Mouse (Mus musculus) kidney, embryonic 14.5 days (tissue): ENCODE results near the gene Pdgfc. TPM values are rescaled to one million over a fixed set of nuclear protein-coding genes. Genes with fewer than 3 reads are reported as not detected.
"Not testable (repeated sequence)": the region's sequence is repeated elsewhere in the genome, so short reads cannot be mapped to it uniquely, and the experiment has no call there.

Experiments
- ATAC-seq: fragments of 200-750 bp; cut with Nextera tagmentation; 2 replicates; pipeline ENCODE4 v1.8.0; 2017; ENCODE audit warnings: moderate number of reproducible peaks, mild to moderate bottlenecking, moderate TSS enrichment, moderate library complexity; ENCODE audit not compliant: low FRiP score, low TSS enrichment
- H3K27ac ChIP-seq: fragments of 300-500 bp; sonication (generic); 2 replicates; pipeline ENCODE4 v1.5.1; 2014; ENCODE audit warnings: low read depth, mild to moderate bottlenecking, low read length, moderate library complexity, mixed read lengths
- H3K27me3 ChIP-seq: fragments of 300-500 bp; sonication (generic); 2 replicates; pipeline ENCODE4 v1.6.1; 2014; ENCODE audit warnings: mild to moderate bottlenecking, low read length; ENCODE audit not compliant: control insufficient read depth, insufficient read depth
- H3K36me3 ChIP-seq: fragments of 300-500 bp; sonication (generic); 2 replicates; pipeline ENCODE4 v1.6.1; 2014; ENCODE audit warnings: low read length, mixed read lengths; ENCODE audit not compliant: control insufficient read depth, insufficient read depth
- H3K4me1 ChIP-seq: fragments of 300-500 bp; sonication (generic); 2 replicates; pipeline ENCODE4 v1.6.1; 2014; ENCODE audit warnings: low read length, mixed read lengths; ENCODE audit not compliant: control insufficient read depth, insufficient read depth
- H3K4me2 ChIP-seq: fragments of 300-500 bp; sonication (generic); replicated peaks from 2 replicates; pipeline ENCODE4 v1.6.1; 2014; ENCODE audit warnings: low read depth, mild to moderate bottlenecking, low read length
- H3K4me3 ChIP-seq: fragments of 300-500 bp; sonication (generic); 2 replicates; pipeline ENCODE4 v1.5.1; 2014; ENCODE audit warnings: mild to moderate bottlenecking, low read length
- H3K9ac ChIP-seq: fragments of 300-500 bp; sonication (generic); 2 replicates; pipeline ENCODE4 v1.6.1; 2014; ENCODE audit warnings: low read depth, mild to moderate bottlenecking, low read length, moderate library complexity
- H3K9me3 ChIP-seq: fragments of 300-500 bp; sonication (generic); 2 replicates; pipeline ENCODE4 v1.6.1; 2016; ENCODE audit warnings: low read length; ENCODE audit not compliant: control insufficient read depth
- WGBS: fragments of 180-500 bp; shearing (Covaris S2); extraction: QIAGEN DNeasy Blood & Tissue Kit; methylation state at CpG from one replicate; pipeline ENCODE4 v1.1.7; 2014; 5-methylcytosine and 5-hydroxymethylcytosine counted together
- polyA plus RNA-seq: library from polyadenylated mRNA; unstranded; fragments of >200 nt; fragmentation: Nextera tagmentation; extraction: Ambion mirVana; gene quantifications from 2 replicates; pipeline ENCODE4 v1.2.1, GENCODE M21; 2014

Gene Pdgfc
- polyA plus RNA-seq, 1 experiment from 2014 or later: 37.8 TPM

GRCm38 (mm10) chr3:81120664-81121063, 84.4 kb downstream of the Pdgfc start:
- Histone ChIP-seq H3K9me3 (no peaks in the 10 kb centered on the region), H3K4me3 (no peak overlapping the region), H3K27me3 (no peaks in the 10 kb centered on the region), H3K27ac (no peak overlapping the region), H3K36me3 (no peaks in the 10 kb centered on the region), H3K4me1 (no peaks in the 10 kb centered on the region), H3K9ac (no peak overlapping the region), H3K4me2 (no peak overlapping the region)
- no peak for ATAC-seq
- 81% methylated on average over 1 of the region's 1 CpGs for WGBS

- WGBS: 88% methylated on average over 1 of the region's 1 CpGs
- Histone ChIP-seq H3K4me1 (peaks cover 1% of the 10 kb centered on the region), H3K4me3 (no peak overlapping the region), H3K36me3 (no peaks in the 10 kb centered on the region), H3K27me3 (no peaks in the 10 kb centered on the region), H3K9ac (no peak overlapping the region), H3K4me2 (no peak overlapping the region), H3K27ac (no peak overlapping the region), H3K9me3 (no peaks in the 10 kb centered on the region)
- no peak for ATAC-seq
These were observed 85.5 kb downstream of the Pdgfc start for GRCm38 (mm10) chr3:81121731-81122130.

- Histone ChIP-seq H3K9ac (no peak overlapping the region), H3K9me3 (no peaks in the 10 kb centered on the region), H3K36me3 (no peaks in the 10 kb centered on the region), H3K4me3 (no peak overlapping the region), H3K27ac (no peak overlapping the region), H3K4me2 (no peak overlapping the region), H3K27me3 (no peaks in the 10 kb centered on the region), H3K4me1 (peaks cover 7% of the 10 kb centered on the region)
- ATAC-seq: no peak
- WGBS: 89% methylated on average over 3 of the region's 3 CpGs
These were observed 87.2 kb downstream of the Pdgfc start for GRCm38 (mm10) chr3:81123461-81123860.

- Histone ChIP-seq H3K4me1 (peaks cover 7% of the 10 kb centered on the region), H3K27me3 (no peaks in the 10 kb centered on the region), H3K4me2 (no peak overlapping the region), H3K36me3 (no peaks in the 10 kb centered on the region), H3K9ac (no peak overlapping the region), H3K27ac (no peak overlapping the region), H3K4me3 (no peak overlapping the region), H3K9me3 (no peaks in the 10 kb centered on the region)
- 51% methylated on average over 2 of the region's 2 CpGs for WGBS
- ATAC-seq: no peak
These were observed 90.8 kb downstream of the Pdgfc start for GRCm38 (mm10) chr3:81127013-81127412.

GRCm38 (mm10) chr3:81136985-81137384, 100.8 kb downstream of the Pdgfc start:
- WGBS: 35% methylated on average over 3 of the region's 3 CpGs
- Histone ChIP-seq H3K27me3 (no peaks in the 10 kb centered on the region), H3K4me2 (no peak overlapping the region), H3K36me3 (no peaks in the 10 kb centered on the region; the same call in 1 of the 2 replicates), H3K4me1 (no peaks in the 10 kb centered on the region), H3K9me3 (no peaks in the 10 kb centered on the region), H3K4me3 (no peak overlapping the region), H3K27ac (no peak overlapping the region), H3K9ac (no peak overlapping the region)
- ATAC-seq: 0 out of 2 replicates have a peak, but pooled peaks have one; percentile 55

- not testable (repeated sequence) for H3K4me2 ChIP-seq, H3K9me3 ChIP-seq, H3K9ac ChIP-seq, H3K4me3 ChIP-seq, H3K4me1 ChIP-seq, H3K27me3 ChIP-seq, ATAC-seq, H3K36me3 ChIP-seq, H3K27ac ChIP-seq
- WGBS: 93% methylated on average over 1 of the region's 1 CpGs
These were observed 101.8 kb downstream of the Pdgfc start for GRCm38 (mm10) chr3:81138030-81138429.

- H3K4me1 ChIP-seq: no peaks in the 10 kb centered on the region
- H3K4me2 ChIP-seq: no peak overlapping the region
- no peaks in the 10 kb centered on the region; the same call in 1 of the 2 replicates for H3K36me3 ChIP-seq
- H3K9ac ChIP-seq: no peak overlapping the region
- no peaks in the 10 kb centered on the region for H3K27me3 ChIP-seq
- H3K9me3 ChIP-seq: no peaks in the 10 kb centered on the region
- H3K27ac ChIP-seq: no peak overlapping the region
- ATAC-seq: no peak
- H3K4me3 ChIP-seq: no peak overlapping the region
These were observed 107.5 kb downstream of the Pdgfc start for GRCm38 (mm10) chr3:81143730-81144129.

GRCm38 (mm10) chr3:81149109-81149521, 112.9 kb downstream of the Pdgfc start:
- H3K9ac ChIP-seq: no peak overlapping the region
- H3K4me1 ChIP-seq: no peaks in the 10 kb centered on the region
- H3K36me3 ChIP-seq: no peaks in the 10 kb centered on the region
- no peak for ATAC-seq
- H3K4me3 ChIP-seq: no peak overlapping the region
- H3K27me3 ChIP-seq: no peaks in the 10 kb centered on the region
- no peak overlapping the region for H3K27ac ChIP-seq
- H3K9me3 ChIP-seq: no peaks in the 10 kb centered on the region
- H3K4me2 ChIP-seq: no peak overlapping the region
- 53% methylated on average over 3 of the region's 3 CpGs for WGBS

GRCm38 (mm10) chr3:81150228-81150627, 114.0 kb downstream of the Pdgfc start:
- no peak overlapping the region for H3K4me3 ChIP-seq
- no peaks in the 10 kb centered on the region for H3K27me3 ChIP-seq
- no peak for ATAC-seq
- H3K9me3 ChIP-seq: no peaks in the 10 kb centered on the region
- no peak overlapping the region for H3K9ac ChIP-seq
- no peak overlapping the region for H3K27ac ChIP-seq
- H3K36me3 ChIP-seq: no peaks in the 10 kb centered on the region
- H3K4me1 ChIP-seq: no peaks in the 10 kb centered on the region
- no peak overlapping the region for H3K4me2 ChIP-seq

- Histone ChIP-seq H3K27me3 (no peaks in the 10 kb centered on the region), H3K36me3 (no peaks in the 10 kb centered on the region), H3K4me1 (no peaks in the 10 kb centered on the region), H3K9ac (no peak overlapping the region; the same call in 1 of the 2 replicates), H3K9me3 (no peaks in the 10 kb centered on the region), H3K4me3 (no peak overlapping the region), H3K4me2 (no peak overlapping the region), H3K27ac (no peak overlapping the region)
- ATAC-seq: no peak
- WGBS: 75% methylated on average over 1 of the region's 1 CpGs
These were observed 118.2 kb downstream of the Pdgfc start for GRCm38 (mm10) chr3:81154420-81154819.
